Mouse (Mus musculus) forebrain, embryonic 15.5 days (tissue): Measurements from ENCODE around the gene Rassf3. TPM values are rescaled to one million over a fixed set of nuclear protein-coding genes. Genes with fewer than 3 reads are reported as not detected.
A peak's percentile ranks its signal among the peaks of the same experiment; 100 is the strongest.

ENCODE experiments used
- ATAC-seq: fragments of 200-750 bp; cut with Nextera tagmentation; replicated peaks from 2 replicates; pipeline ENCODE4 v1.8.0; 2017; ENCODE audit warnings: mild to moderate bottlenecking, moderate TSS enrichment, moderate library complexity
- H3K27ac ChIP-seq: fragments of 300-500 bp; sonication (generic); replicated peaks from 2 replicates; pipeline ENCODE4 v1.5.1; 2015; ENCODE audit warnings: mild to moderate bottlenecking, inconsistent platforms
- H3K27me3 ChIP-seq: fragments of 300-500 bp; sonication (generic); 2 replicates; pipeline ENCODE4 v1.6.1; 2015; ENCODE audit warnings: inconsistent platforms
- H3K36me3 ChIP-seq: fragments of 300-500 bp; sonication (generic); 2 replicates; pipeline ENCODE4 v1.6.1; 2015; ENCODE audit warnings: mild to moderate bottlenecking, inconsistent platforms
- H3K4me1 ChIP-seq: fragments of 300-500 bp; sonication (generic); 2 replicates; pipeline ENCODE4 v1.6.1; 2015; ENCODE audit warnings: inconsistent platforms
- H3K4me2 ChIP-seq: fragments of 300-500 bp; sonication (generic); replicated peaks from 2 replicates; pipeline ENCODE4 v1.6.1; 2015; ENCODE audit warnings: mild to moderate bottlenecking, inconsistent platforms
- H3K4me3 ChIP-seq: fragments of 300-500 bp; sonication (generic); 2 replicates; pipeline ENCODE4 v1.5.1; 2015; ENCODE audit warnings: mild to moderate bottlenecking, inconsistent platforms
- H3K9ac ChIP-seq: fragments of 300-500 bp; sonication (generic); replicated peaks from 2 replicates; pipeline ENCODE4 v1.6.1; 2015; ENCODE audit warnings: mild to moderate bottlenecking, inconsistent platforms
- H3K9me3 ChIP-seq: fragments of 300-500 bp; sonication (generic); 2 replicates; pipeline ENCODE4 v1.6.1; 2016; ENCODE audit warnings: inconsistent platforms
- WGBS: fragments of 180-500 bp; shearing (Covaris S2); methylation state at CpG from one replicate; pipeline ENCODE4 v1.1.7; 2015; ENCODE audit warnings: mixed read lengths; 5-methylcytosine and 5-hydroxymethylcytosine counted together
- polyA plus RNA-seq: library from polyadenylated mRNA; unstranded; fragments of >200 nt; fragmentation: Nextera tagmentation; extraction: Ambion mirVana; gene quantifications from 2 replicates; pipeline ENCODE4 v1.2.1, GENCODE M21; 2015

Gene Rassf3
- polyA plus RNA-seq, 1 experiment from 2014 or later, result 4.2 TPM

GRCm38 (mm10) chr10:121486350-121486749 is 10.2 kb upstream of the Rassf3 start:
- no peaks in the 10 kb centered on the region for H3K27me3 ChIP-seq
- no peaks in the 10 kb centered on the region for H3K36me3 ChIP-seq
- WGBS, result 93% methylated on average over 9 of the region's 9 CpGs
- no peak overlapping the region for H3K9ac ChIP-seq
- no peak overlapping the region for H3K4me3 ChIP-seq
- ATAC-seq, result no peak
- H3K9me3 ChIP-seq, result no peaks in the 10 kb centered on the region
- H3K4me2 ChIP-seq, result no peak overlapping the region
- H3K27ac ChIP-seq, result no peak overlapping the region
- H3K4me1 ChIP-seq, result no peaks in the 10 kb centered on the region

- H3K4me3 ChIP-seq, result no peak overlapping the region
- H3K4me1 ChIP-seq, result no peaks in the 10 kb centered on the region
- no peaks in the 10 kb centered on the region for H3K27me3 ChIP-seq
- no peak for ATAC-seq
- no peak overlapping the region for H3K9ac ChIP-seq
- WGBS, result 56% methylated on average over 1 of the region's 1 CpGs
- no peak overlapping the region for H3K4me2 ChIP-seq
- no peaks in the 10 kb centered on the region for H3K36me3 ChIP-seq
- no peak overlapping the region for H3K27ac ChIP-seq
- no peaks in the 10 kb centered on the region for H3K9me3 ChIP-seq
Observed at GRCm38 (mm10) chr10:121483364-121483763, 7.2 kb upstream of the Rassf3 start.

DNA sequence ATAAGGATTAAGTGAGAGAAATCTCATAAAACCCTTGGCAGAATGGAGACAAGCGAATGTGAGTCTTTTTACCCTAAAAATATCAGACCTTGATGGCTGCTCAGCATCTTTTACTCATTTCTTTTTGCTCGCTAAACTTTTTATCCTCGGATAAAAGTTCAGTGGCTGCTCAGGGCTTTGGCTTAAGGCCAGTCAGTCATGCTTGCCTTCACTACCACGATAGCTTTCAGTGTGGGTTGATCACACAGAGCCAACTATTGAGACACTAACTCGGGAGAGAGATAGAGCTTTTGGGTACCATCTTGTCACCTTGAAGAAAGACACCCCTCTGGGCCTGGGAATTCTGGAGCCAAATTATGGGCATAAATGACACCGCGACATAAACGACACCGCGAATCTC is 5.0 kb upstream of the Rassf3 start:
- Histone ChIP-seq H3K36me3 (no peaks in the 10 kb centered on the region), H3K27me3 (no peaks in the 10 kb centered on the region), H3K9ac (no peak overlapping the region), H3K4me3 (no peak overlapping the region), H3K4me2 (no peak overlapping the region), H3K4me1 (no peaks in the 10 kb centered on the region), H3K9me3 (no peaks in the 10 kb centered on the region), H3K27ac (no peak overlapping the region)
- 64% methylated on average over 10 of the region's 10 CpGs for WGBS
- ATAC-seq, result no peak

GRCm38 (mm10) chr10:121479987-121480386 is 3.8 kb upstream of the Rassf3 start:
- no peak overlapping the region for H3K4me3 ChIP-seq

GRCm38 (mm10) chr10:121477433-121477832 is 1.3 kb upstream of the Rassf3 start:
- Histone ChIP-seq H3K4me1 (peaks cover 15% of the 10 kb centered on the region), H3K27me3 (peaks cover 9% of the 10 kb centered on the region; the same call in 1 of the 2 replicates), H3K4me2 (no peak overlapping the region), H3K4me3 (no peak overlapping the region), H3K9ac (no peak overlapping the region), H3K36me3 (no peaks in the 10 kb centered on the region), H3K27ac (0 out of 2 replicates have a peak overlapping the region, but pooled peaks have one; percentile 32), H3K9me3 (no peaks in the 10 kb centered on the region)
- ATAC-seq, result no peak
- WGBS, result 15% methylated on average over 10 of the region's 10 CpGs

More at GRCm38 (mm10) chr10:121479987-121480386, 3.8 kb upstream of the Rassf3 start:
- Histone ChIP-seq H3K27me3 (peaks cover 2% of the 10 kb centered on the region; the same call in 1 of the 2 replicates), H3K4me2 (no peak overlapping the region), H3K27ac (no peak overlapping the region), H3K36me3 (no peaks in the 10 kb centered on the region), H3K9me3 (no peaks in the 10 kb centered on the region), H3K9ac (no peak overlapping the region), H3K4me1 (peaks cover 10% of the 10 kb centered on the region)
- WGBS, result 86% methylated on average over 1 of the region's 1 CpGs
- no peak for ATAC-seq

- H3K36me3 ChIP-seq, result no peaks in the 10 kb centered on the region
- no peak for ATAC-seq
- H3K27me3 ChIP-seq, result peaks cover 9% of the 10 kb centered on the region; the same call in 1 of the 2 replicates
- H3K9ac ChIP-seq, result no peak overlapping the region
- H3K27ac ChIP-seq, result no peak overlapping the region
- H3K4me1 ChIP-seq, result peaks cover 15% of the 10 kb centered on the region
- H3K4me3 ChIP-seq, result peak overlapping the region; percentile 55
- 17% methylated on average over 8 of the region's 8 CpGs for WGBS
- peak overlapping the region; percentile 86 for H3K4me2 ChIP-seq
- no peaks in the 10 kb centered on the region for H3K9me3 ChIP-seq
Observed at GRCm38 (mm10) chr10:121476968-121477337, 806 bp upstream of the Rassf3 start.

GRCm38 (mm10) chr10:121475672-121476146 is 438 bp downstream of the Rassf3 start:
- Histone ChIP-seq H3K36me3 (no peaks in the 10 kb centered on the region), H3K9me3 (no peaks in the 10 kb centered on the region), H3K27ac (no peak overlapping the region; the same call in 1 of the 2 replicates), H3K4me1 (peaks cover 18% of the 10 kb centered on the region), H3K4me2 (peak overlapping the region; percentile 86), H3K9ac (peak overlapping the region; percentile 55), H3K4me3 (peak overlapping the region; percentile 55), H3K27me3 (peaks cover 9% of the 10 kb centered on the region; the same call in 1 of the 2 replicates)
- WGBS, result under 1% methylated on average over 42 of the region's 45 CpGs
- no peak for ATAC-seq

GRCm38 (mm10) chr10:121475101-121475671 is 961 bp downstream of the Rassf3 start:
- Histone ChIP-seq H3K27ac (no peak overlapping the region), H3K9ac (peak overlapping the region; percentile 55), H3K27me3 (peaks cover 9% of the 10 kb centered on the region; the same call in 1 of the 2 replicates), H3K9me3 (no peaks in the 10 kb centered on the region), H3K36me3 (no peaks in the 10 kb centered on the region), H3K4me3 (peak overlapping the region; percentile 55), H3K4me1 (peaks cover 18% of the 10 kb centered on the region), H3K4me2 (peak overlapping the region; percentile 86)
- ATAC-seq, result 0 out of 2 replicates have a peak, but pooled peaks have one; percentile 1
- WGBS, result 5% methylated on average over 31 of the region's 31 CpGs

DNA sequence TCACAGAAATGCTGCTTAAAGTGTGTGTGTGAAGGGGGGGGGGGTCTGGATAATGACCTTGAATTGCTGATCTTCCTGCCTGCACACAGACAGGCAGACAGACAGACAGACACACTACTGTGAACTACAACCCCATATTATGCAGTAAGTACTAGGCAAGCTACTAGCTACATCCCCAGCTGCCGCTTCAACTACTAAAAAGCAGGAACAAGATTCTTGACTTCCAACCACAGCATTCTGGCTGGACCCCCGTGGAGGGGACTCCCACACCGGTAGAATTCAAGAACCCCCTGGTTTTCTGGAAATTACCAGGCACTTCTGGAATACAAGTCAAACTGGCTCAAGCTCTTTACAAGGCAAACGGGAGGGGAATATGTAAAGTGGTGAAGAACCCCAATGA is 1.9 kb downstream of the Rassf3 start:
- no peak for ATAC-seq
- Histone ChIP-seq H3K4me3 (peak overlapping the region; percentile 55), H3K27me3 (peaks cover 9% of the 10 kb centered on the region; the same call in 1 of the 2 replicates), H3K4me2 (peak overlapping the region; percentile 86), H3K27ac (no peak overlapping the region), H3K9me3 (no peaks in the 10 kb centered on the region), H3K4me1 (peaks cover 18% of the 10 kb centered on the region), H3K36me3 (no peaks in the 10 kb centered on the region), H3K9ac (no peak overlapping the region)
- WGBS, result 43% methylated on average over 4 of the region's 4 CpGs

GRCm38 (mm10) chr10:121473723-121474215 is 2.4 kb downstream of the Rassf3 start:
- H3K27ac ChIP-seq, result no peak overlapping the region
- H3K4me1 ChIP-seq, result peaks cover 18% of the 10 kb centered on the region
- no peaks in the 10 kb centered on the region for H3K9me3 ChIP-seq
- WGBS, result 79% methylated on average over 12 of the region's 12 CpGs
- no peaks in the 10 kb centered on the region for H3K36me3 ChIP-seq
- no peak overlapping the region for H3K9ac ChIP-seq
- H3K4me3 ChIP-seq, result no peak overlapping the region
- H3K4me2 ChIP-seq, result no peak overlapping the region
- peaks cover 9% of the 10 kb centered on the region; the same call in 1 of the 2 replicates for H3K27me3 ChIP-seq
- ATAC-seq, result no peak

DNA sequence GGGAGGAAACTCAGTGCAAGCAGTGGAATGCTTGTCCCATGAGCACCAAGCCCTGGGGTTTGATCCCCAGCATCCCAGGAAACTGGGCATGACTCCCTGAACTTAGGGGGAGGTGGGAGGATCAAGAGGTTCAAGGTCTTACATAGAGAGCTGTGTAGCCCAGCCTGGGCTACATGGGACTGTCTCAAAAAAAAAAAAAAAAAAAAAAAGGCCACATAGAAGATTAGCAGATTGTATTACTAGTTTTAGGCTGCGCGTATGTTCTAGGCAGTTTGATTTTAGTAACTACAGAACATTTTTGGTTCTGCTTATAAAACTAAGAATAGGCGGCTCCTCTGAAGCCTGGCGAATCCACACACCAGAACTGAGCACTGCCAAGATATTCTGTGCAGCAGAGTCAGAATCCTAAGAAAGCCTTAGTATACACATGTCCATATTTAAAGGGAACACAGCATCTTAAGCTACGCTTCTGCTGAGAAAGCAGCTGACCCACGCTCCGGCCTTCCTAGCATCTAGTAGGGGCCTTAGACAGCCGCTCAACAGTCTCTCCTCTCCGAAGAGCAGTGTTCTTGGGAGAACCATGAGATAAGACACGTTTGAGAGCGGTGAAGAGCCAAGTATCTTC is 3.4 kb downstream of the Rassf3 start:
- peaks cover 18% of the 10 kb centered on the region for H3K4me1 ChIP-seq
- peaks cover 9% of the 10 kb centered on the region; the same call in 1 of the 2 replicates for H3K27me3 ChIP-seq
- H3K9me3 ChIP-seq, result no peaks in the 10 kb centered on the region
- H3K27ac ChIP-seq, result peak overlapping the region; percentile 66; the same call in 1 of the 2 replicates
- ATAC-seq, result no peak
- H3K36me3 ChIP-seq, result no peaks in the 10 kb centered on the region
- WGBS, result 87% methylated on average over 11 of the region's 11 CpGs
- no peak overlapping the region for H3K9ac ChIP-seq
- H3K4me2 ChIP-seq, result no peak overlapping the region
- H3K4me3 ChIP-seq, result no peak overlapping the region

DNA sequence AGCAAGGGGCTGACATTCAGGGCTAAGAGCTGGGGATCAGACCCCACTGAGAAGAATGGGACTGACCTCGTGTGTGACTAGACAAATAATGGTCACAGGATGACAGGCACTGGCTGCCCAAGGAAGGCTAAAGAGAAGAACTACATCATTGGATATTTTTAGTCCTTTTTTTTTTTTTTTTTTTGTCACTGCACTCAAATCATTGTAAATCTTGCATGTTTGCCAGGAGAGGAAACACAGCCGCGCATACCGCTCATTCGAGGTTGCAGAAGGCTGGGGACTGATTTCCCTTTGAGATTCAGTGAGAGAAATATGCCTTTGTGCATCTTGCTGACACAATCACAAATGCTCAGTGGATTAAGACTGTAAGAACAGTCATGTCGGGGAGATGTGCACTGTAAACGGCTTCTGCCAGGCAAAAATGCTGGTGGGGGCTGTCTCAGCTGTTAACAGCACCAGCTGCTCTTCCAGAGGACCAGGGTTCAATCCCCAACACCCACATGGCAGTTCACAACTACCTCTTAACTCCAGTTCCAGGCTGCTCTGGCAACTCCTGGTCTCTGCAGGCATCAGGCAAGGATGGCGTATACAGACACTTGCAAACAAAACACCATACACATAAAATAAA is 4.5 kb downstream of the Rassf3 start:
- Histone ChIP-seq H3K4me1 (peaks cover 27% of the 10 kb centered on the region), H3K9me3 (no peaks in the 10 kb centered on the region), H3K4me2 (no peak overlapping the region), H3K27me3 (peaks cover 9% of the 10 kb centered on the region; the same call in 1 of the 2 replicates), H3K27ac (peak overlapping the region; percentile 66), H3K9ac (no peak overlapping the region), H3K4me3 (no peak overlapping the region), H3K36me3 (no peaks in the 10 kb centered on the region)
- ATAC-seq, result no peak
- WGBS, result 32% methylated on average over 8 of the region's 8 CpGs
